Mouse (Mus musculus) gastrocnemius, postnatal 14 days (tissue): ENCODE measurements around the gene Fam102b. TPM values are rescaled to one million over a fixed set of nuclear protein-coding genes. Genes with fewer than 3 reads are reported as not detected.
A peak's percentile ranks its signal among the peaks of the same experiment; 100 is the strongest.

Experiments used
- DNase-seq: peaks from one replicate; pipeline ENCODE4 v3.0.0; 2021; ENCODE audit warnings: mixed read lengths
- intact Hi-C: fragments of 180-260 bp; cut with DNase I; formaldehyde crosslinking; loops from one replicate; pipeline ENCODE4 v1.15.1; 2025; ENCODE audit warnings: low total_unique reads
- long read RNA-seq, 2 experiments: library from polyadenylated mRNA; stranded (forward); transcript quantifications; one replicate each; pipeline ENCODE4 v2.0.0; 2021
- total RNA-seq, 2 experiments: library from RNA; stranded (reverse); gene quantifications; 2 replicates each; pipeline ENCODE4 v1.2.3; 2021

The Fam102b gene
- total RNA-seq = 10 to 100 TPM; 11.7 to 18.5 TPM
- long read RNA-seq, experiment 1, full-length matches to known transcripts = 4 of 6 reads
- long read RNA-seq, experiment 1, partial matches to known transcripts = 2 of 6 reads
- long read RNA-seq, experiment 1, other reads (novel, unspliced or antisense) = 0 of 6 reads
- long read RNA-seq, experiment 2, full-length matches to known transcripts = 2 of 3 reads
- long read RNA-seq, experiment 2, partial matches to known transcripts = 0 of 3 reads
- long read RNA-seq, experiment 2, other reads (novel, unspliced or antisense) = 1 of 3 reads

DNA sequence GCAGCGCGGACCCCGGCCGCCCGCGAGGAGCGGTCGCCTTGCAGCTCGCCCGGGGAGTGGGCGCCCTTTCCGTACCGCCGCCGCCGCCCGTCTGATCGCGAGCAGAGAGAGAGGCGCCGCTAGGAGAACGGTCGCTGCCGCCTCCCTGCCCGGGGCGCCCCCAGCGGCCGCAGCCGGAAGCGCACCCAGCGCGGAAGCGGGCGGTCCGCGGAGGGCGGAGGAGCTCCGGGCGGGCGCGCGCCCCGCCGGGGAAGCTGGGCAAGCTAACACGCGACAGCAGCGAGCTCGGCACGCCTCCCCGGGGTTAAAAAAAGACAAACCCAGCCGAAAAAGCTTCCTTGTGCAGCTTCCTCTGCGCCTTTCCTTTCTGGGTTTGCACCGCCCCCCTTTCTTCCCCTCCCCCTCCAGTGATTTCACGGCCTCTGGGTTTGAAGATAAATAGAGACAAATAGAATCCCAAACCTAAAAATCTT is at the start of gene Fam102b:
TSS of gene Fam102b (minus strand) at position 93 of the 473 bp plus-strand sequence.
- intact Hi-C loops = loop anchor here (5.0 kb wide), 1 partner anchor 35 kb away; no protein-coding TSS in a partner anchor
- DNase-seq = peak; percentile 90

DNA sequence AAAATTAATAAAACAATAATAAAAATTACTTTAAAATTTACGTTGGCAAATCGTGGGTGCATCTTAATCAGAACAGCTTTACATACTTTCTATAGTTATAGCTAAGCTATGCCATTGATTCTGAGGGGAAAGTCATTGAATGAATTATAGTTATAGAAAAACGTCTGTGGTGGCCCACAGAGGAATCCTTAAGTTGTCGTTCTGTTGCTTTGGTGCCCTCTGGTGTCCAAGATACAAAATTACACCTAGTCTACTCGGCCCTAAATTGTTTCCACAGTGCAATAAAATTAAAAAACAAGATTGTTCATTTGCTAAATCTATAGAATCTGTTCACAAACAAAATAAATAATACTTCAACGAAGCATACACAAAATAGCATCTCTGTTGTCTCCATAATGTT is 35.6 kb upstream of the Fam102b start:
- intact Hi-C loops = loop anchor here (5.0 kb wide), 2 partner anchors 36 to 86 kb away; partner anchors contain the start of gene Fam102b
- no peak for DNase-seq

DNA sequence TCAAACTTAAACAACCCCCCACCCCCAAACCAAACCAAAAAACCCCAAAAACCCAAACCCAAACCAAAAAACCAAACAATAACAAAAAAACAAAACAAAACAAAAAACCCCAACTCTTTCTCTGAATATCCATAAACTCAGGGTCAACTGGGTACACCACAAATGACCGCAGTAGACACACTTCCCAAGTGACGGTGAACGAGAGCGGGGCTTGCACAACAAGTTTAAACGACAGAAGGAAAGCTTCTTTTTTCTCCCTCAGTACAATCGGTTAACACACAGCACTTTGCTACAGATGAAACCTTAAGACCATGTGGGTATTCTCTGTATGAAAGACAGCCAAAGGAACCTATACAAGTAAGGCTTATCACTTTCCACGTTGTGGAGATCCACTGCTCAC is 35.0 kb upstream of the Fam102b start:
- intact Hi-C loops = loop anchor here (5.0 kb wide), 2 partner anchors 35 to 85 kb away; partner anchors contain the start of gene Fam102b
- no peak for DNase-seq

DNA sequence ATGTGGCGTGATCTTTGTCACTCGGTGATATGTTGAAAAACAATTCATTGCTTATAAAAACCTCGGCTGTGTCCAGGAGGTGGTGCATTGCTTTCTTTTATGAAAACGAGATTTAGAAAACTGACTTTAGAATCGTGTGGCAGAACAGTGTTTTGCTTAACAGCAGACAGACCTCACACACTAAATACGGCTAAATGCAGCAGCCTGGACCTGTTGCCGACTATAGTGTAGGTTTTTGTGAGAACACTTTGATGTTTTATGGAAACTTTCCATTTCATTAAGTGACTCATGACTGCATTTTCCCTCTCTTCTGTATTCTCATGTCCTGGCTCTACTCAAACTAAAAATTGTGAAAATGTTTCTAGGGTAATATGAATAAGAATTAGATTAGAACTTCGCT is 32.5 kb upstream of the Fam102b start:
- no peak for DNase-seq
- intact Hi-C loops = loop anchor here (5.0 kb wide), 2 partner anchors 33 to 83 kb away; partner anchors contain the start of gene Fam102b

DNA sequence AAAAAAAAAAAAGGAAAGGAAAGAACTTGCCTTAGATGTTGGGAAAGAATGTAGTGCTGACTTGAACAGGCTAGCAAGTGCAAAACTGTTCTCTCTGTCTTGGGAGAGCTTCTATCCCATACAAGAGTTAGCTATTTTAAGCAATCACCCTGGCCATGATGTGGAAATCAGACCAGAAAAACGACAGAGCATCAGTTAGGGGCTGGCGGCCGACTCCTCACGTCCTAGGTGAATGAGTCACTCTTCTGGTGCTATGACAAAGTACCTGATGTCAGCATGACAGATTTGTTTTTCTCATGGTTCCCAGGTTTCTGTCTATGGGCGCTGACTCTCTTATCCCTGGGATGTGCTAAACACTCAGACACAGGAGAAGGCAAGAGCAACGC is 24.5 kb upstream of the Fam102b start:
- DNase-seq = no peak
- intact Hi-C loops = no loop called here

DNA sequence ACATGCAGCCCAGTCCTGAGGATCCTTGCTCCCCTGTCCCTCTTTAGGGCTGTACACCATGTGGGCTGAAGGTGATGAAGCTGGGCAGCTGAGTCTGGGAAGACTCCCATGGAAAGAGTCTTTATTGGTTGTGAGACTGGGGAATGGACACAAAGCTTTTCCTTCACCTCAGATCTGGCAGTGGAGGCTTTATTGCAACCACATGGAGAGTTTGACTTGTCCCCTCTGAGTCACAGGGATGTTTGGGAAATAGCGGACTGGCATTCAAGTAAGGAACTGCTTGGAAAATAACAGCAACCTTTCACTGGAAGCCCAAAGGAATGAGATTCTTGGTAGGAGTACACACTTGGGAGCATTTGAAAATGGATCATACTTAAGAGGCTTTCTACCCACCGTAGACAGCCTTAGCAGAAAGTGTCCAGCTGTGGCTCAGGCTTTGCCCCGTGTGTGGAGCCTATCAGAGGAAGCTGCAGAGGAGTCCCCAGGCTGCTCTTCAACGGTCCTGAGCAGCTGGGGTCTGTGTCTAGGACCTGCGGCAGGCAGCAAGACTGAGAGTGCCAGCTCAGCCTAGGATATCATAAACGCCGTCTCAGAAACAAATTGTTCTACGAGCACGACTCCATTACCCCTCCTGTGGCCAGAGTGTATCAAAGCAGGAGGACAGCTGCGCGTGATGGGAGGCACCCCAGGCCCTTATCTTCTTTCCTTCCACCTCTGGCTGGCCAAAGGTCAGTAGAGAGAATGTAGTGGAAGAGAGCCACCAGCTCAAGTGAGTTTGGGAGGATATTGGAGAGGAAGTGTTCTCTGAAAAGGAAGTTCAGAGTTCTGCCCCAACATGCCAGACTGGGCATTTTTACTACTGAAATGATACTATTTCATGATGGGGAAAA is 23.9 kb upstream of the Fam102b start:
- intact Hi-C loops = no loop called here
- no peak for DNase-seq

- DNase-seq = no peak
- intact Hi-C loops = no loop called here
Observed at GRCm38 (mm10) chr3:109047707-109048283, 20.4 kb upstream of the Fam102b start.

DNA sequence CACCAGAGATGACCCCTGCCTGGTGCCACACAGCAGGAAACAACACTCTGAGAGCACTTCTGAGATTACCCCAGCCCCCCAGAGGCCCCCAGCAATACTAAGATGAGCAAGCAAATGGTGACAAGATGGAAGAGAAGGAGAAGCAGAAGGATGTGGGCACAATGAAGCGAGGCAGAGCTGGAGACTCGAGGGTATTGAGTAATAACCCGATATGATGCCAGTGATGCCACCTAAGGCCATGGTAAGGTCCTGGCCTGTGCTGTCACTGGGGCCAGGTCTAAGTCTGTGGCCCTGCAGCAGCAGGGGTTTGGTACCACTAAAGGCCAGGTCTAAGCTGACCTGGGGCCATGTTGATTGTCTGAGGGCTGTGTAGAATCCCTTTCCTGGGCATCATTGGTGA is 19.0 kb upstream of the Fam102b start:
- intact Hi-C loops = no loop called here
- DNase-seq = no peak

DNA sequence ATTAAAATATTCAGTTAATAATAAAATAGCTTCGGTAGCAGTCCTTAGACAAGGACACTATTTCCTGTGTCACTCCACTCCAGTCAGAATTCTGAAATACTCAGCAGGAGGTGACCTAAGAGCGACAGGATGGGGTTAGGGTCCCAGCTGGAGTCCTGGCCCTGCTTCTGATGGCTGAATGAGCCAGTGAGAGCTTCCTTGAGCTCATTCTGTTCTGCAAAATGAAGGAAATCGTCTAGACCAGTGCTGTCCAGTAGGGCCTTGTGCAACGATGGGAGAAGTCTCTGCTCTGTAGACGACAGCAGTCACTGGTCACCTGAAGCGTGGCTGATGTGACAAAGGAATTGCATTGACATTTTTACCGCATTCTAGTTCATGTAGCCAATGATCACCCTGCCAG is 16.0 kb upstream of the Fam102b start:
- intact Hi-C loops = no loop called here
- no peak for DNase-seq

DNA sequence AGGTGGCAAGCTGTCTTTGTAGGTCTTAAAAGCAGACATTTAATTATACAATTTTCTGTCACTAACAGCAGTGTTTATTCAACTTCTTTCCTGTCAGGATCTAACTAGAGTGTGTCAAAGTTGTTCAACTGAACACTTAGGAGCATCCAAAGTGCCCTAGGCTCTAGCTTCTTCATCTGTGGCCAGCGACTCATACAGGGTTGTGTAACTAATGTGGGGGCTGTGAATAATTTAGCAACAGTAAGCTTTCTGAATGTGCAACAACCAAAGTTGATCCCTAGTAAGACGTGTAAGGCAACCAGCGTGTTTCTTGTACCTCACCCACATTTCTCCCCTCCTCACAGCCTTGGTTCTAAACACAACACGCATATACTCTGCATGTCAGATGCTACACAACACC is 13.5 kb upstream of the Fam102b start:
- intact Hi-C loops = no loop called here

GRCm38 (mm10) chr3:109034411-109034810 is 7.0 kb upstream of the Fam102b start:
- intact Hi-C loops = no loop called here
- no peak for DNase-seq

More for the DNA sequence above, 13.5 kb upstream of the Fam102b start:
- no peak for DNase-seq

DNA sequence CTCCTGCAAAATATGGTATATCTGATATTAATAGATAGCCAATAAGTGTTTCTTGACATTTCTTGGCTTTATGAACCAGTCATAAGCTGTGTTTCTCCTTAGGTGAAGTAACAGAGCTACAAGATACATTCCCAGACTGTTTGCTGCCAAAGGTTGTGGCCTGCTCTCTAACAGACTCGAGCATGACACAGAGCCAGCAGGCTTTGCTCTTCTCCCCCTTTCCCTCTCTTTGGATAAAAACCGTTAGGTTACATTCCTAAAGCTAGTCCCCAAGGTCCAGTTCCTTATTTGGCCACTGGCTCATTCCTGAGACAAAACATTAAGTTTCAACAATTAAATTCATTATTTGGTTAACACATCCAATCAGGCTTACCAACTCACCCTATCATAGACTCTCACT is 4.9 kb upstream of the Fam102b start:
- intact Hi-C loops = no loop called here
- DNase-seq = no peak

- DNase-seq = no peak
- intact Hi-C loops = no loop called here
Observed at GRCm38 (mm10) chr3:109031626-109032025, 4.2 kb upstream of the Fam102b start.

DNA sequence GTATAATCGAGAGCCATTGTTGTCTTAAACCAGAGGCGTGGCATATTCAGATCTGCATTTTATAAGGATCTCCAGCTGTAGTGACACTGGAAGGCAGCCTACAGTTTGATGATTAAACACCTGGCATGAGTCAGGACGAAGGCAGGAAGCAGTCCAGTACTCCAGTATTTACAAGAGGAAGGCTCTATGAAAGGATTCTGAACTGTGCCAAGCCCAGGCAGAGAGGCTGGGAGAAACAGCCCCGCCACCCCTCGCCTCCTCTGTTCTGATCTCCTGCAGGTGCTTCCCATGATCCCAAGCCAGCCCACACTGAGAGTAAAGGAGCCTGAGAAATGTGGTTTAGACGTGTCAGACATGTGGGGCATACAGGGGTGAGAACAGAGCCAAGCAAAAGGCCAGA is 3.4 kb upstream of the Fam102b start:
- intact Hi-C loops = no loop called here
- DNase-seq = peak; percentile 36

GRCm38 (mm10) chr3:109029661-109030060 is 2.3 kb upstream of the Fam102b start:
- intact Hi-C loops = loop anchor here (5.0 kb wide), 1 partner anchor 33 kb away; no protein-coding TSS in a partner anchor
- DNase-seq = no peak

DNA sequence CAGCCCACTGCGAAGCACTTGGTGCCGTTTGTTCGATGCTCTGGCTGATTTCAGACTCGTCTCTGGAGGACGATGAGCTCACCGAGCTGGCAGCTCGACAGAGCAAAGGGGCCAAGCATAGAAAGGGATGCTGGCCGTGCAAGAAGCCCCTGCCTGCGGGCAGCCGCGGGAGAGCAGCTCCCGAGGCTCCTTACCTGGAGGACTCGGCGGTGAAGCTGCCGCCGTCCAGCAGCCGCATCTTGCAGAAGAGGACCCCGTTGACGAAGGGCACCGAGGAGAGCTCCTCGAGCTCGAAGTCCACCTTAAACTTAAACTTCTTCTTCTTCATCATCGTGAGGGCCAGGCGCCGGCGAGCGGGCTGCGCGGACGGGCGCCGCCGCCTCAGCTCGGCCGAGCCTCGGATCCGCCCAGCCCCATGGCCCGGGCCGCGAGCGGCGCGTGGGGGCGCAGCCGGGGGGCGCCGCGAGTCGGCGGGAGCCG is 376 bp downstream of the Fam102b start:
- peak; percentile 60 for DNase-seq
- intact Hi-C loops = loop anchor here (5.0 kb wide), 1 partner anchor 35 kb away; no protein-coding TSS in a partner anchor

- peak; percentile 37 for DNase-seq
- intact Hi-C loops = loop anchor here (5.0 kb wide), 1 partner anchor 36 kb away; no protein-coding TSS in a partner anchor
Observed at GRCm38 (mm10) chr3:109026462-109026990, 881 bp downstream of the Fam102b start.

GRCm38 (mm10) chr3:109025579-109025978 is 1.8 kb downstream of the Fam102b start:
- intact Hi-C loops = loop anchor here (5.0 kb wide), 1 partner anchor 37 kb away; no protein-coding TSS in a partner anchor
- peak; percentile 66 for DNase-seq

GRCm38 (mm10) chr3:109023066-109023465 is 4.3 kb downstream of the Fam102b start:
- intact Hi-C loops = no loop called here
- DNase-seq = no peak
